Mouse (Mus musculus): ENCODE results near the gene Brd1.

DNA sequence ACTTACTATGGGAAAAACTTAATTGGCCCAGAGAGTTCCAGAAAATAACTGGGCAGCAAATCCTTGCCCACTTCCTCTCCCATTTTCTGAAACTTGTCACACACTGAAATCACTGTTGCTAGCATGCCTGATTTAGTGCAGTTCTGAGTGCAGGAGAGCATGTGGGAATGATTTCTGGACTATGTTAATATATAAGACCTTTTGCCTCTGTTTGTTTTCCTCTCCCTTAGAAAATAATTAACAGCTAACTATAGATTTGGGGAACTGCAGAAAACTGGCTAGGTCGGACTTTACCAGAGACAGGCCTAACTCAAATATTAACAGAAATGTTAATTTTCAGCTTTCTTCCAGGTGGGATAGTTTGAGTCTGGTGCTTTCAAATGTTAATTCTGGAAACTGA is 34.5 kb upstream of the Brd1 start:
- TF ChIP-seq CTCF (IDR thresholded peaks at IDR 0.05; ENCODE audit: borderline replicate concordance, insufficient read depth, low read length), result no peak
- TF ChIP-seq POLR2A (IDR thresholded peaks at IDR 0.05; ENCODE audit: low read depth, low read length), result no peak

Data from embryonic fibroblast, embryonic 13.5 days (primary cell).